Mouse (Mus musculus): ENCODE measurements around the gene Klhl10.
A peak's percentile ranks its signal among the peaks of the same experiment; 100 is the strongest.

The Klhl10 gene

GRCm38 (mm10) chr11:100465833-100466232 lies 24.1 kb downstream of the Klhl10 start:
- no peak for DNase-seq

- DNase-seq = no peak
Measured at GRCm38 (mm10) chr11:100471352-100472196, 29.9 kb downstream of the Klhl10 start.

- peak; percentile 86 to 91 for DNase-seq
Measured at GRCm38 (mm10) chr11:100472197-100472934, 30.6 kb downstream of the Klhl10 start, which contains the start of gene Klhl11. Gene Klhl11, minus strand, starts transcription at chr11:100472741.

- DNase-seq = no peak
Measured at GRCm38 (mm10) chr11:100472935-100473295, 31.2 kb downstream of the Klhl10 start.

GRCm38 (mm10) chr11:100476281-100476680 lies 34.6 kb downstream of the Klhl10 start:
- DNase-seq = no peak

GRCm38 (mm10) chr11:100479152-100479551 lies 37.4 kb downstream of the Klhl10 start:
- no peak for DNase-seq

GRCm38 (mm10) chr11:100484461-100484860 lies 42.7 kb downstream of the Klhl10 start:
- no peak for DNase-seq

- DNase-seq = peak; percentile 35 to 41
Measured at GRCm38 (mm10) chr11:100485801-100486538, 44.3 kb downstream of the Klhl10 start.

- no peak for DNase-seq
Measured at GRCm38 (mm10) chr11:100490951-100491350, 49.2 kb downstream of the Klhl10 start.

GRCm38 (mm10) chr11:100493771-100494170 lies 52.1 kb downstream of the Klhl10 start:
- no peak for DNase-seq

GRCm38 (mm10) chr11:100500241-100500640 lies 58.5 kb downstream of the Klhl10 start:
- DNase-seq = no peak

- DNase-seq = peak in 1 of 2 experiments; percentile 64
Measured at GRCm38 (mm10) chr11:100500651-100501050, 58.9 kb downstream of the Klhl10 start.

- no peak for DNase-seq
Measured at GRCm38 (mm10) chr11:100501321-100501720, 59.6 kb downstream of the Klhl10 start.

- no peak for DNase-seq
Measured at GRCm38 (mm10) chr11:100504990-100505660, 63.4 kb downstream of the Klhl10 start.

GRCm38 (mm10) chr11:100505997-100506396 lies 64.3 kb downstream of the Klhl10 start:
- DNase-seq = no peak
